Mouse (Mus musculus): ENCODE measurements around the gene Ppp1r14a.

GRCm38 (mm10) chr7:29251166-29251565 lies 37.9 kb upstream of the Ppp1r14a start:
- TF ChIP-seq CTCF (IDR thresholded peaks at IDR 0.05; ENCODE audit: low read depth) = no peak
- TF ChIP-seq EP300 (IDR thresholded peaks at IDR 0.05; ENCODE audit: low read depth) = no peak

Data from liver, postnatal 0 days (tissue).